Mouse (Mus musculus) embryonic facial prominence, embryonic 12.5 days (tissue): ENCODE measurements around the gene Ep300. TPM values are rescaled to one million over a fixed set of nuclear protein-coding genes. Genes with fewer than 3 reads are reported as not detected.

Source experiments
- ATAC-seq: fragments of 200-750 bp; cut with Nextera tagmentation; 2 replicates; pipeline ENCODE4 v1.8.0; 2017; ENCODE audit not compliant: insufficient number of reproducible peaks, insufficient read depth, low FRiP score, low TSS enrichment
- H3K27ac ChIP-seq: fragments of 300-500 bp; sonication (generic); 2 replicates; pipeline ENCODE4 v1.5.1; 2016; ENCODE audit warnings: mild to moderate bottlenecking
- H3K27me3 ChIP-seq: fragments of 300-500 bp; sonication (generic); 2 replicates; pipeline ENCODE4 v1.6.1; 2016; ENCODE audit warnings: mild to moderate bottlenecking, moderate library complexity
- H3K36me3 ChIP-seq: fragments of 300-500 bp; sonication (generic); 2 replicates; pipeline ENCODE4 v1.6.1; 2016; ENCODE audit warnings: mild to moderate bottlenecking
- H3K4me1 ChIP-seq: fragments of 300-500 bp; sonication (generic); 2 replicates; pipeline ENCODE4 v1.6.1; 2016
- H3K4me2 ChIP-seq: fragments of 300-500 bp; sonication (generic); replicated peaks from 2 replicates; pipeline ENCODE4 v1.6.1; 2016; ENCODE audit warnings: mild to moderate bottlenecking, moderate library complexity
- H3K4me3 ChIP-seq: fragments of 300-500 bp; sonication (generic); 2 replicates; pipeline ENCODE4 v1.5.1; 2016; ENCODE audit warnings: mild to moderate bottlenecking
- H3K9ac ChIP-seq: fragments of 300-500 bp; sonication (generic); 2 replicates; pipeline ENCODE4 v1.6.1; 2016; ENCODE audit warnings: mild to moderate bottlenecking, moderate library complexity
- H3K9me3 ChIP-seq: fragments of 300-500 bp; sonication (generic); 2 replicates; pipeline ENCODE4 v1.6.1; 2016; ENCODE audit warnings: mild to moderate bottlenecking, moderate library complexity
- WGBS: fragments of 180-500 bp; shearing (Covaris S2); methylation state at CpG from one replicate; pipeline ENCODE4 v1.1.7; 2016; 5-methylcytosine and 5-hydroxymethylcytosine counted together
- polyA plus RNA-seq: library from polyadenylated mRNA; unstranded; fragments of >200 nt; fragmentation: Nextera tagmentation; extraction: Ambion mirVana; gene quantifications from 2 replicates; pipeline ENCODE4 v1.2.1, GENCODE M21; 2016

Gene Ep300
- polyA plus RNA-seq = 21.0 and 22.5 TPM in 2 replicates

DNA sequence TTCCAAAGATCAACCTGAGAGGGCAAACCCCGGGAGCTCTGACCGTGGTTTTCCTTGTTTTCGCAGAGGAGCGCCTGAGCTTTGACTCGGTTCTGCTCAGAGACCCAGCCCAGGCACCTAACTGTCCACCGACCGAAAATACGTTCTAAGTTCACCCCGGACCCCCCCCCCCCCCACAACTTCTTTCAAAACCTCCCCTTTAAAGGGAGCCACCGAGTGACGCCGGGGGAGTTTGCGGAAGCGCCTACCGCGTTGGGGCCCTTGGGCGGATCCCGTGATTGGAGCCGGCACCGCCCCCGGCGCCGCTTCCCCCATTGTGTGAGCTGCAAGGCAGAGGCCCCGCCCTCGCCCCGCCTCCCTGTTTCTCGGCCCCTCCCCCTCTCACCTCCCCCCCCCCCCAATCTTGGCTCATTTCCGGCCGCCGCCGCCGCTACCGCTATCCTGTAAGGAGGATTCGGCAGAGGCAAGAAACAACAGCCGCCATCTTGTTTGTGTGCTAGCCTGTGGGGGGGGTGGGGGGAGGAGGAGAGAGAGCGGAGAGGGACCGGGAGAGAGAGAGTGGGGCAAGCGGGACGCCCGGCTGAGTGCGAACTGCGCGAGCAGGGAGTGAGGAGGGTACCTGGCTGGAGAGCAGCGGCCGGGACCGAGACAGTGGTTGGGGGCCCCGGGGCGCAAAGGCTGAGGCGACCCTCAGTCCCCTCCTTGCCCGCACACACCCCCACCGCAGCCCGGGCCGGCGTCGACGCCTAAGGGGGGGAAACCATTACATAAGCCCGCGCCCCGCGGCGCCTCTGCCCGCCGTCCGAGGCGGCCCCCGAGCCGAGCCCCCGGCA is at the start of gene Ep300:
Gene Ep300 (plus strand): TSS at position 439 of the 833 bp plus-strand sequence.
- WGBS = 1% methylated on average over 55 of the region's 68 CpGs
- H3K9me3 ChIP-seq = no peaks in the 10 kb centered on the region
- peak within 1 kb of the TSS; percentile 100 for H3K9ac ChIP-seq

GRCm38 (mm10) chr15:81535881-81536351 is 49.2 kb upstream of the Ep300 start:
- H3K4me2 ChIP-seq = no peak overlapping the region
- no peak overlapping the region for H3K9ac ChIP-seq
- H3K4me1 ChIP-seq = no peaks in the 10 kb centered on the region
- H3K36me3 ChIP-seq = no peaks in the 10 kb centered on the region
- no peaks in the 10 kb centered on the region for H3K9me3 ChIP-seq
- no peak overlapping the region for H3K4me3 ChIP-seq
- ATAC-seq = no peak
- H3K27me3 ChIP-seq = no peaks in the 10 kb centered on the region
- no peak overlapping the region for H3K27ac ChIP-seq
- WGBS = 36% methylated on average over 9 of the region's 9 CpGs

More for the DNA sequence above, at the start of gene Ep300:
- Histone ChIP-seq H3K27ac (peak within 1 kb of the TSS; percentile 100), H3K4me3 (peak within 1 kb of the TSS; percentile 89), H3K36me3 (0 out of 2 replicates have a peak, but pooled peaks cover 3% of the 10 kb centered on the region), H3K27me3 (no peaks in the 10 kb centered on the region), H3K4me1 (peaks cover 8% of the 10 kb centered on the region; the same call in 1 of the 2 replicates), H3K4me2 (peak within 1 kb of the TSS; percentile 74)
- peak; percentile 89 for ATAC-seq

DNA sequence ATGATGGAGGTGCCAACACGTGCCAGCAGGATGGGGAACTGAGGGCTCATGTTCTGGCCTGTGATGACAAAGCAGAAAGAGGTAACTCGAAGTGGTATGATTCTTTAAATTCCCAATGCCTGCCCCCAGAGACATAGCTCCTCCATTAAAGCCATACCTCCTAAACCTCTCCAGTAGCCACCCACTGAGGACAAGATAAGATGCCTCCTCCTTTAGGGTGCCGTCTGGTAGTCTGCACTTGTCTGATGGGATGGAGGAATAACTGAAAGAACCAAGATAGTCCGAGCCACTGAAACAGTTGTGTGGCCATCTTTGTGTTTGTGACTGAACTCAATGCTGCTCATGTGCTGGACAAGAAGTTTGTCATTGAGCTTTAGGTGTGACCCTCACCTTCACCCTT is 47.0 kb upstream of the Ep300 start:
- no peaks in the 10 kb centered on the region for H3K4me1 ChIP-seq
- H3K4me2 ChIP-seq = no peak overlapping the region
- no peak for ATAC-seq
- no peaks in the 10 kb centered on the region for H3K36me3 ChIP-seq
- no peak overlapping the region for H3K4me3 ChIP-seq
- 86% methylated on average over 4 of the region's 4 CpGs for WGBS
- no peaks in the 10 kb centered on the region for H3K9me3 ChIP-seq
- H3K9ac ChIP-seq = no peak overlapping the region
- no peaks in the 10 kb centered on the region for H3K27me3 ChIP-seq
- no peak overlapping the region for H3K27ac ChIP-seq

- Histone ChIP-seq H3K4me3 (no peak overlapping the region), H3K9me3 (no peaks in the 10 kb centered on the region), H3K27me3 (no peaks in the 10 kb centered on the region), H3K4me2 (no peak overlapping the region), H3K36me3 (no peaks in the 10 kb centered on the region), H3K4me1 (no peaks in the 10 kb centered on the region), H3K9ac (no peak overlapping the region), H3K27ac (no peak overlapping the region)
- WGBS = 68% methylated on average over 2 of the region's 2 CpGs
- no peak for ATAC-seq
Measured at GRCm38 (mm10) chr15:81539560-81539959, 45.6 kb upstream of the Ep300 start.

DNA sequence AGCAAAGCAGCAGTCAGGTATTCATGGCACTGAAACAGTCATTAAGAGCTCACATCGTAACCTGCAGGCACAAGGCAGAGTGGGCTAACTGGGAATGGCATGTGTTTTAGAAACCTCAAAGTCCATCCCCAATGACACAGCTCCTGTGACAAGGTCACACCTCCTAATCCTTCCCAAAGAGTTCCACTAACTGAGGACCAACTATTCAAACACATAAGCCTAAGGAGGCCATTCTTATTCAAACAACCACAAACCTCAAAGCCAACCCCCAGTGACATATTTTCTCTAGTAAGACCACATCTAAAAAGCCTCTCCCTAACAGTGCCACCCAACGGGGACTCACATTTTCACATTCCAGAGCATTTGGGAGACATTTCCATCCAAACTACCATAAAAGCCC is 40.2 kb upstream of the Ep300 start:
- H3K36me3 ChIP-seq = no peaks in the 10 kb centered on the region
- no peak overlapping the region for H3K27ac ChIP-seq
- no peak for ATAC-seq
- H3K4me1 ChIP-seq = no peaks in the 10 kb centered on the region
- H3K9ac ChIP-seq = no peak overlapping the region
- no peaks in the 10 kb centered on the region for H3K9me3 ChIP-seq
- H3K27me3 ChIP-seq = no peaks in the 10 kb centered on the region
- H3K4me2 ChIP-seq = no peak overlapping the region
- WGBS = 90% methylated on average over 2 of the region's 2 CpGs
- no peak overlapping the region for H3K4me3 ChIP-seq

DNA sequence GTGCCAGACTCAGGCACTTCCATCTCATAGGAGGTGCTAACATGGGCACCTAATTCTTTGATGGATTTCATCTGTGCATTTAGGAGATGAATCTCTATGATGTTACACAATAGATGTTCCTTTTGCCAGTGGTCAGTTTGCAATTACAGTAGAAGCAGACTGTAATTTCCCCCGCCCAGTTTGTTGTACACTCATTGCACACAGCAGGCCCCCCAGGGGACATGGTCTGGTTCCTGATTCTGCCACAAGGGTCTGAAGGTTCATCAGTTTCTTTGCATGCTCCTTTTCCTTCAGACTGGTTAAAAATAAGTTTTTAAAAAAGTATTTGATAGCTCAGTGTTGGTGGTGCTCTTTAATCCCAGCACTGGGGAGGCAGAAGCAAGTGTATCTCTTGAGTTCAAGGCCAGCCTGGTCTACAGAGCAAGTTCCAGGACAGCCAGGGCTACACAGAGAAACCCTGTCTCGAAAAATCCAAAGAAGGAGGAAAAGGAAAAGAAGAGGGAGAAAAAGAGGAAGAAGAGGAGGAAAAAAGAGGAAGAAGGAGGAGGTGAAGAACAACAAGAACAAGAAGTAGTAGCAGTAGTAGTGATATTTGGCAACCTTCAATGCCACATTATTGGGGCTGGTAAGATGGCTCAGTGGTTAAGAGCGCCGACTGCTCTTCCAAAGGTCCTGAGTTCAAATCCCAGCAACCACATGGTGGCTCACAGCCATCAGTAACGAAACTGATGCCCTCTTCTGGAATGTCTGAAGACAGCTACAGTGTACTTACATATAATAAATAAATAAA is 39.6 kb upstream of the Ep300 start:
- Histone ChIP-seq H3K27me3 (no peaks in the 10 kb centered on the region), H3K27ac (no peak overlapping the region), H3K9me3 (no peaks in the 10 kb centered on the region), H3K4me1 (no peaks in the 10 kb centered on the region), H3K4me2 (no peak overlapping the region), H3K4me3 (no peak overlapping the region), H3K36me3 (no peaks in the 10 kb centered on the region), H3K9ac (no peak overlapping the region)
- 80% methylated on average over 5 of the region's 5 CpGs for WGBS
- no peak for ATAC-seq

- H3K4me3 ChIP-seq = no peak overlapping the region
- H3K27me3 ChIP-seq = no peaks in the 10 kb centered on the region
- H3K36me3 ChIP-seq = no peaks in the 10 kb centered on the region
- no peak overlapping the region for H3K4me2 ChIP-seq
- no peak overlapping the region for H3K27ac ChIP-seq
- H3K9ac ChIP-seq = no peak overlapping the region
- WGBS = 79% methylated on average over 1 of the region's 1 CpGs
- no peaks in the 10 kb centered on the region for H3K4me1 ChIP-seq
- H3K9me3 ChIP-seq = no peaks in the 10 kb centered on the region
- no peak for ATAC-seq
Measured at GRCm38 (mm10) chr15:81553455-81553854, 31.7 kb upstream of the Ep300 start.

DNA sequence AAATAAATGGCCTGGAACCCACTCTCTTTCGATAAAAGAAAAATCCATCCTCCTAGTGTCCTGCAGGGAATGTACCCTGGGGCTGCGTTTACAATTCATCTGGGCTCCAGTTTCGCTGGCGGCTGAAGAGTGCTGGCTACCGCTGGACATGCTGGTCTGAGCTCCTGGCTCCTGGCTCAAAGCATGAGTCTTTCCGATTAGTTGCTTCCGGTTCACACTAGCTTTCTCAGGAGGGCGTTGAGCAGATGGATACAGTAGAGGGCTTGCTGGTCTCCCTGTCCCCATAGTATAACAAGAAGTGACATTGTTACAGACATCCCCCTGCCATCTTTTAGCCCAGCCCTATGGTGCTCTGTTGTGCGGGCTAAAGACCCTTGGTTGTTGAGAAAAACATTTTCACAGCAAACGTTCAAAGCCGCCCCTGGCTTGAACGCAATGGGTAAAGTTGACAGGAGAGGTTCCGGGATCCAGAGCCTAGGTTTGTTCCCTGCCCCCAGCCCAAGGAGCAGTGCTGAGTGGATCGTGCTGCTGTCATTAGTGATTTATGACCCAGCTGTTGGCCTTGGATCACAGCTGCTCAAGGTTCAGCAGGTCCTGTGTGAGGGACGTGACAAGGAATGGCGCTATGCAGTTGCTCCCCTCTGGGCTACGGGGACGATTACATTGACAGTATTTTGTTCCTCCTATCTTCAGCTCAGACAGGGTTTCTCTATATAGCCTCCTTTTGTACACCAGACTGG is 30.4 kb upstream of the Ep300 start:
- no peak for ATAC-seq
- Histone ChIP-seq H3K4me2 (no peak overlapping the region), H3K4me3 (no peak overlapping the region), H3K27ac (no peak overlapping the region), H3K9ac (no peak overlapping the region), H3K36me3 (no peaks in the 10 kb centered on the region), H3K4me1 (no peaks in the 10 kb centered on the region), H3K27me3 (no peaks in the 10 kb centered on the region), H3K9me3 (no peaks in the 10 kb centered on the region)
- 55% methylated on average over 18 of the region's 18 CpGs for WGBS

- ATAC-seq = no peak
- 62% methylated on average over 3 of the region's 3 CpGs for WGBS
- Histone ChIP-seq H3K9me3 (no peaks in the 10 kb centered on the region), H3K4me2 (no peak overlapping the region), H3K36me3 (no peaks in the 10 kb centered on the region), H3K27me3 (no peaks in the 10 kb centered on the region), H3K27ac (no peak overlapping the region), H3K9ac (no peak overlapping the region), H3K4me1 (no peaks in the 10 kb centered on the region), H3K4me3 (no peak overlapping the region)
Measured at GRCm38 (mm10) chr15:81555986-81556385, 29.2 kb upstream of the Ep300 start.

GRCm38 (mm10) chr15:81561501-81561900 is 23.6 kb upstream of the Ep300 start:
- WGBS = 50% methylated on average over 3 of the region's 3 CpGs
- Histone ChIP-seq H3K4me2 (no peak overlapping the region), H3K4me1 (no peaks in the 10 kb centered on the region), H3K9ac (no peak overlapping the region), H3K36me3 (no peaks in the 10 kb centered on the region), H3K9me3 (0 out of 2 replicates have a peak, but pooled peaks cover 4% of the 10 kb centered on the region), H3K27me3 (no peaks in the 10 kb centered on the region), H3K27ac (no peak overlapping the region), H3K4me3 (no peak overlapping the region)
- no peak for ATAC-seq

DNA sequence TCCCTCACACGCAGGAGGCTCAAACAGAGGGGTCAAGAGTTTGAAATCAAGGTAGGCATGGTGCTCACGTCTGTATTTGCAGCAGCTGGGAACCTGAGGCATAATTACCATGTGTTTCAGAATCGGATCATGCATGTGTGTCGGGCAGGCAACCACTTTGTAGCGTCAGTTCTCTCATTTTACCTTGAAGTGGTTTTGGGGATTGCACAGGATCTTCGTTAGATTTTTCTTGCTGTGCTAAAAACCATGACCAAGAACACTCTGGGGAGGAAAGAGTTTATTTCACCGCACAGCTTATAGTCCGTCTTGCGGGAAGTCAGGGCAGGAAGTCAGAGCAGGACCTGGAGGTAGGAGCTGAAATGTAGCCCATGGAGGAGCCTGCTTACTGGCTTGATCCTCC is 23.2 kb upstream of the Ep300 start:
- Histone ChIP-seq H3K4me3 (no peak overlapping the region), H3K9me3 (0 out of 2 replicates have a peak, but pooled peaks cover 4% of the 10 kb centered on the region), H3K4me2 (no peak overlapping the region), H3K9ac (no peak overlapping the region), H3K36me3 (no peaks in the 10 kb centered on the region), H3K27ac (no peak overlapping the region), H3K27me3 (no peaks in the 10 kb centered on the region), H3K4me1 (no peaks in the 10 kb centered on the region)
- ATAC-seq = no peak
- WGBS = 69% methylated on average over 9 of the region's 9 CpGs
